Mouse (Mus musculus): Measurements from ENCODE around the gene Tet2. TPM values are rescaled to one million over a fixed set of nuclear protein-coding genes. Genes with fewer than 3 reads are reported as not detected.

The Tet2 gene
- polyA plus RNA-seq, 1 experiment from 2014 or later, result 24.8 TPM

DNA sequence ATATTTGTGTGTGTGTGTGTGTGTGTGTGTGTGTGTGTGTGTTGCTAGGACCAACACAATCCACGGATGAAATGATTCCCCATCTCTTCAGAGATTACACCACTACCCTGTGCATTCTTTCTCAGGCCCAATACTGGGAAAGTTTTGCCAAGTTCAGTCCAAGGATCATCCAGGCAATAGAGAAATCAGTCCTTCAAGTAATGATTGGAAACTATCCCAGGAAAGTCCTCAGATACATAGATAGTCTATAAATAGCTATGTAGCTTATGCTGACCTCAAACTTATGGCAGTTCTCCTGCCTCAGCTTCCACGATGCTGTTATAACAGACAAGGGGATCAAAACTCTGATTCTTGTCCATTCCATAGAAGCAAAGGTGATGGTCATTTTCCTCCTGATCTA is 13.8 kb downstream of the Tet2 start:
- H3K9me3 ChIP-seq (ENCODE audit: control insufficient read depth, low read length), result no peaks in the 10 kb centered on the region
- no peak overlapping the region for H3K27ac ChIP-seq (ENCODE audit: low read depth, low read length)
- ATAC-seq (ENCODE audit: low FRiP score, low TSS enrichment), result no peak
- no peak overlapping the region for H3K4me3 ChIP-seq (ENCODE audit: low read length)
- no peak overlapping the region for H3K9ac ChIP-seq (ENCODE audit: low read depth, low read length)
- H3K4me2 ChIP-seq (replicated peaks; ENCODE audit: low read depth, low read length), result no peak overlapping the region
- H3K4me1 ChIP-seq (ENCODE audit: control insufficient read depth, insufficient read depth, low read length), result peaks cover 10% of the 10 kb centered on the region; the same call in 1 of the 2 replicates
- no peaks in the 10 kb centered on the region; the same call in 1 of the 2 replicates for H3K36me3 ChIP-seq (ENCODE audit: control insufficient read depth, insufficient read depth, low read length)
- no peaks in the 10 kb centered on the region for H3K27me3 ChIP-seq (ENCODE audit: control insufficient read depth, insufficient read depth, low read length)
- whole genome bisulfite sequencing, result 90% methylated on average over 2 of the region's 2 CpGs

DNA sequence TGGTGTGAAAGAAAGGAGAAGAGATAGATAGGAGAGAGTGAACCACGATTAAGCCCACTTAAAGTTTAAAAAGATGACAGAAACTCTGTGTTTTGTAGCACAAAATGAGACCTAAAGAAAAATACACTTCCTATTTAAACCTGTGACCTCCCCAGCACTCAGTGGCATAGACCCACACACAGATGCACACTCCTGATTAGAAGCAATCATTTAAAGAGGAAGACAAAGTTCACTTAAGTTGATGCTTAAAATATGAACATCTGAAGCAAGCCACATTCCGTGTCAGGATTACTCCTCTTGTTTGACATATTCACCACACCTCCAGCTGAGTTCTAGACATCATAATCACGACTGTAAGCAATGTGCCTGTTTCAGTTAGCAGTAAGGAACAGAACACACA is 14.3 kb downstream of the Tet2 start:
- Histone ChIP-seq H3K9ac (ENCODE audit: low read depth, low read length) (no peak overlapping the region), H3K36me3 (ENCODE audit: control insufficient read depth, insufficient read depth, low read length) (no peaks in the 10 kb centered on the region), H3K4me1 (ENCODE audit: control insufficient read depth, insufficient read depth, low read length) (peaks cover 10% of the 10 kb centered on the region; the same call in 1 of the 2 replicates), H3K4me2 (replicated peaks; ENCODE audit: low read depth, low read length) (no peak overlapping the region), H3K27ac (ENCODE audit: low read depth, low read length) (no peak overlapping the region), H3K4me3 (ENCODE audit: low read length) (no peak overlapping the region), H3K9me3 (ENCODE audit: control insufficient read depth, low read length) (no peaks in the 10 kb centered on the region), H3K27me3 (ENCODE audit: control insufficient read depth, insufficient read depth, low read length) (no peaks in the 10 kb centered on the region)
- 75% methylated on average over 3 of the region's 3 CpGs for WGBS
- ATAC-seq (ENCODE audit: low FRiP score, low TSS enrichment), result no peak

DNA sequence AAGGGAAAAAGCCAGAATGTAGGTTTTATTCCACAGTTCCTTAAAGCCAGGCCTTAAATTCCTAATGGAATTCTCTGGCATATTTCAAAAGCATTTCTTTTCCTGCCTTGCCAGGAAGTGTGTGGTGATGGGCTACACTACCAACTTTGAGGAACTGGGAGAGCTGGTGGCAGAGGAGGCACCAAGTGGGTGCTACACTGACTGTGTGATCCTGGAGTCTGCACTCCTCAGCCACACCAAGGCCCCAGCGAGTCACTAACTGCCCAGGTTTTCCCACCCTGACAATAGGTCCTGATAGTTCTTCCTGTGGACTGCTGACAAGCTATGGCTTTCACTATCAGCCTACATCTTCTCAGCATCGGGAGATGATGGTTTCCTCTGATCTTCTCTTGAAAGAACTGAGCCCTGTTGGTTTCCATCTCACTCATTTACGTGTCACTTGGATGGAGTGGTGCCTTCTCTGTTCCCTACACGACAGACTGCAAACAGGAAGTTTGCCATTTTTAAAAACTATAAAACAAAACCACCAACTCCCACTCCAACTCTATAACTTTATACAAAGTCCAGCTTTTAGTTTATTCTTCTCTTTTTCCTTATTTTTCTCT is 18.7 kb downstream of the Tet2 start:
- Histone ChIP-seq H3K4me3 (ENCODE audit: low read length) (no peak overlapping the region), H3K9me3 (ENCODE audit: control insufficient read depth, low read length) (no peaks in the 10 kb centered on the region), H3K4me2 (replicated peaks; ENCODE audit: low read depth, low read length) (no peak overlapping the region), H3K36me3 (ENCODE audit: control insufficient read depth, insufficient read depth, low read length) (peaks cover 2% of the 10 kb centered on the region; the same call in 1 of the 2 replicates), H3K9ac (ENCODE audit: low read depth, low read length) (no peak overlapping the region), H3K27me3 (ENCODE audit: control insufficient read depth, insufficient read depth, low read length) (no peaks in the 10 kb centered on the region), H3K4me1 (ENCODE audit: control insufficient read depth, insufficient read depth, low read length) (no peaks in the 10 kb centered on the region), H3K27ac (ENCODE audit: low read depth, low read length) (no peak overlapping the region)
- ATAC-seq (ENCODE audit: low FRiP score, low TSS enrichment), result no peak
- 82% methylated on average over 4 of the region's 4 CpGs for WGBS

DNA sequence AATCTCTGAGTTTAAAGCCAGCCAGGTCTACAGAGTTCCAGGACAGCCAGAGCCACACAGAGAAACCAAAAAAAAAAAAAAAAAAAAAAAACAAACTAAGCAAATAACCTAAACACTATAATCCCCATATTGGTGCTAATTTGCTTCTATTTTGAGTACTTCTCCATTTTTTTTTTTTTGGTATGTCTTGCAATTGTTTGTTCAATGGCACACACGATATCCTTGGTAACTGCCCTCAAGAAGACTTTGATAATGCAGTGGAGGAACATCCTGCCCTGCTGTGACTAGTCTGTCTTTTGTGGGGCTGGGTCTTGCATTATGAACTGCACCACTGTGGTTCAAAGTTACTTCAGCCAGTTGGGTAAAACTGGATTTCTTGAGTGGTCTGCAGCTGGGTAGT is 19.4 kb downstream of the Tet2 start:
- H3K36me3 ChIP-seq (ENCODE audit: control insufficient read depth, insufficient read depth, low read length), result peaks cover 2% of the 10 kb centered on the region; the same call in 1 of the 2 replicates
- H3K9ac ChIP-seq (ENCODE audit: low read depth, low read length), result no peak overlapping the region
- 83% methylated on average over 1 of the region's 1 CpGs for WGBS
- no peaks in the 10 kb centered on the region for H3K4me1 ChIP-seq (ENCODE audit: control insufficient read depth, insufficient read depth, low read length)
- H3K4me3 ChIP-seq (ENCODE audit: low read length), result no peak overlapping the region
- no peak overlapping the region for H3K27ac ChIP-seq (ENCODE audit: low read depth, low read length)
- H3K27me3 ChIP-seq (ENCODE audit: control insufficient read depth, insufficient read depth, low read length), result no peaks in the 10 kb centered on the region
- no peak for ATAC-seq (ENCODE audit: low FRiP score, low TSS enrichment)
- no peak overlapping the region for H3K4me2 ChIP-seq (replicated peaks; ENCODE audit: low read depth, low read length)
- H3K9me3 ChIP-seq (ENCODE audit: control insufficient read depth, low read length), result no peaks in the 10 kb centered on the region

DNA sequence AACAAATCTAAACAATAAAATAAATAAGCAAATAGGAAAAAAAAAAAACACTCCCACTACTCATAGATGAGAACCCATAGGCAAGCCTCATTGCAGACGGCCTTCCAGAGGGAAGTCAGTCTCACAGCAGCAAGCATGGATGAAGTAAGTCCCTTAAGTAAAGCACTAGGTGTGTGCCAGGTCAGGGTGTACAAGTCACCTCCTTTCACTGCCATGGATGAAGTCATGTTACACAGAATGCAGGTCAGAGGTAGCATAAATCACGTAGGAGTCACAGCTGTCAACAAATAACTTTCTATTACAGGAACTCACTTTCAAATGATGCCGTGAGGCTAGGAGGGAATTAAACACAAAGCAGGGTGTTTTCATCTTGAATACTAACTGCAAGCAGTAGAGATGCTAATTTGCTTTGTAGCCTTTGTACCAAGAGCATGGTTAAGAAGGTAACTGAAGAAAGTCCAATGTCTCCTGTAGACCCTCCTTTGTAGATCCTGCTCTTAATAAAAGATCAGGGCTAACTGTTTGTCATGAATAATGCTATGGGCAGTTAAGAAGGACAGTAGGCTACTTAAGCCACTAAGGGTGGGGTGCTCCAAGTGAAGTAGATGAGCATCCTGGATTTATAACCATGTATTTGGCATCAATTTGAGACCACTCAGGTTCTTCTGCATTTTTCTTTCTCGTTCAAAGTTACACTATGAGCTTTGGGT is 20.4 kb downstream of the Tet2 start:
- Histone ChIP-seq H3K4me2 (replicated peaks; ENCODE audit: low read depth, low read length) (no peak overlapping the region), H3K9me3 (ENCODE audit: control insufficient read depth, low read length) (no peaks in the 10 kb centered on the region), H3K27ac (ENCODE audit: low read depth, low read length) (no peak overlapping the region), H3K4me1 (ENCODE audit: control insufficient read depth, insufficient read depth, low read length) (no peaks in the 10 kb centered on the region), H3K36me3 (ENCODE audit: control insufficient read depth, insufficient read depth, low read length) (peaks cover 2% of the 10 kb centered on the region; the same call in 1 of the 2 replicates), H3K4me3 (ENCODE audit: low read length) (no peak overlapping the region), H3K27me3 (ENCODE audit: control insufficient read depth, insufficient read depth, low read length) (no peaks in the 10 kb centered on the region), H3K9ac (ENCODE audit: low read depth, low read length) (no peak overlapping the region)
- WGBS, result 79% methylated on average over 4 of the region's 4 CpGs
- no peak for ATAC-seq (ENCODE audit: low FRiP score, low TSS enrichment)

DNA sequence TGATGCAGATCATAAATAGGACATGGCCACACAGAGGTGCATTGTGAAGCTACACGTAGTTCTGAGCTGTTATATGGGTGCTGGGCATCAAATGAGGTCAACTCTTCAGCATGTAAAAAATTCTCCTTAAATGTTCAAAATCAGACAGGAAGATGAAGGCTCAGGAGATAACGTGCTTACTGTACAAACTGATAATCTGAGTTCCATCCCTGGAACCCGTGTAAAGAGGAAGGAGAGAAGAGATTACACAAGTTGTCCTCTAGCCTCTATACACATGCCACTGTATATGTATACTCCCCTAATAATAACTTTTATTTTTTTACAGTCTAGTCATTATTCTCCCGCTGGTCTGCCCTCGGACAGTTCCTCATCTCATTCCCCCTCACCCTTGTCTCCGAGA is 21.7 kb downstream of the Tet2 start:
- no peak overlapping the region for H3K4me2 ChIP-seq (replicated peaks; ENCODE audit: low read depth, low read length)
- no peak for ATAC-seq (ENCODE audit: low FRiP score, low TSS enrichment)
- WGBS, result 87% methylated on average over 6 of the region's 6 CpGs
- no peak overlapping the region for H3K27ac ChIP-seq (ENCODE audit: low read depth, low read length)
- H3K9ac ChIP-seq (ENCODE audit: low read depth, low read length), result no peak overlapping the region
- H3K27me3 ChIP-seq (ENCODE audit: control insufficient read depth, insufficient read depth, low read length), result no peaks in the 10 kb centered on the region
- H3K4me1 ChIP-seq (ENCODE audit: control insufficient read depth, insufficient read depth, low read length), result no peaks in the 10 kb centered on the region
- no peak overlapping the region for H3K4me3 ChIP-seq (ENCODE audit: low read length)
- H3K36me3 ChIP-seq (ENCODE audit: control insufficient read depth, insufficient read depth, low read length), result peaks cover 2% of the 10 kb centered on the region; the same call in 1 of the 2 replicates
- H3K9me3 ChIP-seq (ENCODE audit: control insufficient read depth, low read length), result no peaks in the 10 kb centered on the region

DNA sequence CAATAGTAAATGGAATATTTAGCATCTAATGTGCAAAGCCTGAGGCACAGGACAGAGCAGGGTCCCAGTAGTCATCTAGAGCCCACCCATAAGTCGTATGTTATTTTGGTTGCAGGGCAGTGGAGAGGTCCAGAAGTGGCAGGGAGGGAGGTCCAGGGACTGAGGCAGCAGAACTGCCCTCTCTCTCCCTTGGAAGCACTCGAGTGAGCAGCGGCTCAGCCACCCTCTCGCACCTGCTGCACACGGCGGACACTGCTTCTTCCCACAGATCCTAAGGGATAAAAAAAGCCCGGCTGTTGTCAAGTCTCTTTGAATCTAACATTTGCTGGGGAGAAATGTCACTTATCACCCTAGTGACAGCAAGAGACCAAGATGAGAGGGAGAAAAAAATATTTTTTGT is 22.6 kb downstream of the Tet2 start:
- Histone ChIP-seq H3K36me3 (ENCODE audit: control insufficient read depth, insufficient read depth, low read length) (peaks cover 2% of the 10 kb centered on the region; the same call in 1 of the 2 replicates), H3K27me3 (ENCODE audit: control insufficient read depth, insufficient read depth, low read length) (no peaks in the 10 kb centered on the region), H3K9me3 (ENCODE audit: control insufficient read depth, low read length) (no peaks in the 10 kb centered on the region), H3K27ac (ENCODE audit: low read depth, low read length) (no peak overlapping the region), H3K9ac (ENCODE audit: low read depth, low read length) (no peak overlapping the region), H3K4me2 (replicated peaks; ENCODE audit: low read depth, low read length) (no peak overlapping the region), H3K4me1 (ENCODE audit: control insufficient read depth, insufficient read depth, low read length) (no peaks in the 10 kb centered on the region), H3K4me3 (ENCODE audit: low read length) (no peak overlapping the region)
- 65% methylated on average over 7 of the region's 7 CpGs for WGBS
- no peak for ATAC-seq (ENCODE audit: low FRiP score, low TSS enrichment)

DNA sequence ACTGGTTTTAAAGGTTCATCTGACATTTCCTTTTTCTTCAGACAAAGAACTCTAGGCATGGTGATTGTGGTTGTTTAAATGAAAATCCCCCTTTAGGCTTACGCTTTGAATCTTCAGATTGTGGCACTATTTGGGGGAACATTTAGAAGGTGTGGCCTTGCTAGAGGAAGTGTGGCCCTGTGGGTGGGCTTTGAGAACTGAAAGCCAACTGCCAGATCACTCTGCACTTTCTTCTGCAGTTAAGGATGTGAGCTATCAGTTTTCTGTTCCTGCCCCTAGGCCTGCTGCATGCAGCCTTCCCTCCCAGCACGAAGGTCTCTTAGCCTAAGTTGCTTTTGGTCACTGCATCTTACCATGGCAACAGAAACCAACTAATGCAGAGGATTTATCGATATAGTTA is 26.1 kb downstream of the Tet2 start:
- Histone ChIP-seq H3K36me3 (ENCODE audit: control insufficient read depth, insufficient read depth, low read length) (peaks cover 4% of the 10 kb centered on the region; the same call in 1 of the 2 replicates), H3K27ac (ENCODE audit: low read depth, low read length) (no peak overlapping the region), H3K9me3 (ENCODE audit: control insufficient read depth, low read length) (no peaks in the 10 kb centered on the region), H3K27me3 (ENCODE audit: control insufficient read depth, insufficient read depth, low read length) (no peaks in the 10 kb centered on the region), H3K4me3 (ENCODE audit: low read length) (no peak overlapping the region), H3K4me1 (ENCODE audit: control insufficient read depth, insufficient read depth, low read length) (no peaks in the 10 kb centered on the region), H3K9ac (ENCODE audit: low read depth, low read length) (no peak overlapping the region), H3K4me2 (replicated peaks; ENCODE audit: low read depth, low read length) (no peak overlapping the region)
- 91% methylated on average over 3 of the region's 3 CpGs for WGBS
- ATAC-seq (ENCODE audit: low FRiP score, low TSS enrichment), result no peak

DNA sequence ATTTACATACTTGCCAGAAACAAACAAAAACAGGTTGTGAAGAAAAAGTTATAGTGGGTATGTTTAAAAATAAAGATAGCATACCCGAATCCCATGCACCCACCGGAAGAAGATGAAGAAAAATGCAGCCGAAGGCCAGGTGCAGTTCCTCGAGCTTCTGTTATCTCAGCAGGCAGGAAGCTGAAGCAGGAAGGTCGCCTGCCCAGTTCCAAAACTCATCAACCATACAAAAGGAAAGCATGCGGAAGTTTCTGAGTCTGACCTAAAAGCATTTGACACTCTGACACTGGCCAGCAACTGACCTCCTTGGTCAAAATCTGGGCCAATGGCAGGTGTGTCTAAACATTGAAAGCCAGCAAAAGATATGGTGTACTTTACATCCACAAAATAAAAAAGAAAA is 26.8 kb downstream of the Tet2 start:
- Histone ChIP-seq H3K9ac (ENCODE audit: low read depth, low read length) (no peak overlapping the region), H3K4me1 (ENCODE audit: control insufficient read depth, insufficient read depth, low read length) (no peaks in the 10 kb centered on the region), H3K27ac (ENCODE audit: low read depth, low read length) (no peak overlapping the region), H3K9me3 (ENCODE audit: control insufficient read depth, low read length) (no peaks in the 10 kb centered on the region), H3K36me3 (ENCODE audit: control insufficient read depth, insufficient read depth, low read length) (peaks cover 5% of the 10 kb centered on the region; the same call in 1 of the 2 replicates), H3K4me2 (replicated peaks; ENCODE audit: low read depth, low read length) (no peak overlapping the region), H3K27me3 (ENCODE audit: control insufficient read depth, insufficient read depth, low read length) (no peaks in the 10 kb centered on the region), H3K4me3 (ENCODE audit: low read length) (no peak overlapping the region)
- 86% methylated on average over 6 of the region's 6 CpGs for WGBS
- ATAC-seq (ENCODE audit: low FRiP score, low TSS enrichment), result no peak
